Mouse (Mus musculus) cerebellum, adult 11 months (tissue): ENCODE results near the gene Itga10.
"Not testable (repeated sequence)": the region's sequence is repeated elsewhere in the genome, so short reads cannot be mapped to it uniquely, and the experiment has no call there.

Experiments used
- DNase-seq: peaks from one replicate; pipeline ENCODE4 v3.0.0; 2022

Gene Itga10

GRCm38 (mm10) chr3:96645018-96645649 lies at the start of gene Itga10:
TSS of gene Itga10 (plus strand) at chr3:96645584.
- DNase-seq: no peak

- peak; percentile 46 for DNase-seq
Observed at GRCm38 (mm10) chr3:96595661-96596060, 49.7 kb upstream of the Itga10 start.

DNA sequence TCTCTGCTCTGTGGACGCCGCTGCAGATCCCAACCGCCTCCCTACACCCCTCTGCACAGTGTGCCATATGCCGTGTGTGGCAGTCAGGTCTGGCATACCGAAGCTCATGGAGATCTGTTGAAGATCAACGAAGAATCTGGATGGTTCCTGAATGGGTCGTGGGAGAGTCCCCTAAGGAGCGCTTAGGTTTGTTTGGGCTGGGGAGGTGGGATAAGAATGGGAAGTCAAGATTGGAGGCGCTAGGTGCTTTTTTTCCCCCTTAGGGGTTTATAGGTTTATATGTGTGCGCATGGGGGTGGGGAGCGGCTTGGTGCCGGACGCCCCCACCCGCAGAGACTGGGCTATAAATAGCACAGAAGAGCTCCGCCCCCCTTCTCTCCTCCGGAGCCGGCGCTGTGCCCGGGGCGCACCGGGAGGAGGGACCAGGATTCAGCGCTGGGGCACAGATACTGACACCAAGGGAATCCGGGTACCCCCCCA lies 49.1 kb upstream of the Itga10 start, which contains the start of gene Ankrd34a:
Gene Ankrd34a (plus strand): TSS at position 409 of the 480 bp plus-strand sequence.
- DNase-seq: peak; percentile 90

DNA sequence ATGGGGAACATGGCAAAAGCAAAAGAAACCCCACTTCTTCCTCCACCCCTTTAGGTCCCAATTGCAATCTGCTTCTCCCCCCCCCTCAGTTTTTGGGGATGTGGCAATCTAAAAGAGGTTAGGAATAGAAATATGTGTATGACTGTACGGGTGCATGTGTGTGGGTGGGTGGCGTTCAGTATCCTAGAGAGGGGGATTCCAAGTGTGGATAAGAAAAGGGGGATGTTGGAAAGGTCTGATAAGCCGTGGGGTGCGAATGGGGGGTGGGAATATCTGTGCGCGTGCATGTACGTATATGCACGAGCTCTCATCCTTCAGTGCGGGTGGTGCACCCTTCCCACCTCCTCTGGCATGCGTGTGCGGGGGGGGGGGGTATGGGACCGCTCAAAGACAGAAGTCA lies 48.5 kb upstream of the Itga10 start:
- peak; percentile 40 for DNase-seq

GRCm38 (mm10) chr3:96597435-96597891 lies 47.9 kb upstream of the Itga10 start:
- DNase-seq: peak; percentile 51

GRCm38 (mm10) chr3:96598156-96599068 lies 47.0 kb upstream of the Itga10 start:
- peak; percentile 60 for DNase-seq

GRCm38 (mm10) chr3:96599069-96599393 lies 46.4 kb upstream of the Itga10 start:
- DNase-seq: no peak

GRCm38 (mm10) chr3:96599411-96599810 lies 46.0 kb upstream of the Itga10 start:
- DNase-seq: no peak

DNA sequence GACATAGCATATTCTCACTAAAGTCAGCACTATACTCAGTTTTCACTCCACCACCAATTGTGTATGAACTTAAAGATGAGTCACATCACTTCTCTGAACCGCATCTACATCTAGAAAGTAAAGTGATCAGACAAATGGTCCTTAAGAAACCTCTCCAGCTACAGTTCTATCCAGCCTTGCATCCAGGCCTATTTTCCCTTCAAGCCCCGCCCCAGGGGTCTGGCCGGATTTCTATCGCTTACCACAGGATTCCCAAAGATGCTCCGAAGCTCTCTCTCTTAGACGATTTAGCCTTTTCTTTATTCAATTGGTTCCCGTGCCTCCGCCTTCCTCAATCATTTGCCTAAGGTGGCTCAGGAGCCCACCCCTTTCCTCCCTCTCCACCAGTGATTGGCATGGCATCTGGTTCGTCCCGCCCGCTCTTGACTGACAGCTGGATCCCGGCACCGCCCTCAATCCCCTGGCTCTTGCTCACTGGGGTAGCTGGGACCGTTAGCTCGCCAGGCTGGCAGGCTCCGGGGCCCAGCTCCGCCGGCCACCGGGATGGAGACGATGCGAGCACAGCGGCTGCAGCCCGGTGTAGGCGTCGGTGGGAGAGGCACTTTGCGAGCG lies 44.6 kb upstream of the Itga10 start, which contains the start of gene Lix1l:
Gene Lix1l (plus strand): TSS at position 511 of the 612 bp plus-strand sequence.
- peak; percentile 90 for DNase-seq

- peak; percentile 69 for DNase-seq
Observed at GRCm38 (mm10) chr3:96601251-96601787, 44.1 kb upstream of the Itga10 start.

DNA sequence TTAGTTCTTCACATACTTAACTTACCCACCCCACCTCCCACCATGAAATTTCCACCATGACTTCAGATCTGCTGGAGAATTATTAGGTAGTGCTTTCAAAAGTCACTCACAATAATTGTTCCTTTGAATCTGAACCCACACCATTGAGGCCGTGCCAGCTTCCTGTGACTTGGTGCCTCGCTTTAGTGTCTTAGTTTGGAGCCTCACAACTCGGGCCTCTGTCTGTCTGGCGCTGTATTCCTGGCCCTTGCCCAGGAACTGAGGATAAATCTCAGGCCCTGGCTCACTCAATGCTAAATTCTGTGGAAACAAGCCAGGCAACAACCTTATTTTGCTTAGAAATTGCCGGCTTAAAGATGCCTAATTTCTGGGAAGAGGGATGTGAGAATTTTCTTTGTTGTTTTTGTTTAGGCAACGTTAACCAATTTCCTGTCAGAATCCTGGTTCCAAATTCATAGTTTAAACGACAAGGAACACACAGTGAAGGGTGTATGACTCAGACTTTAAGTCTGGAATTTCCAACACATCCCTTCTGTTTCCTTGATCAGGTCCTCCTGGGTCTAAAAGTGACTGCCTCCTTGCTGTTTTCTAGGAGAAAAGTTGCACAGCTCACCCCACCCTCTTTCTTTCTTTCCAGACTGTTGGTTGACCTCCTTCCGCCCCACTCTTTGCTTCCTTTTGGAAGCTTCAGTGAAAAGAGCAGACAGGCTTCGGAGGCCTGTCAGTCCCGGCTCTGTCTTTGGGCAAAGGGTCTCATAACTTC lies 43.3 kb upstream of the Itga10 start:
- peak; percentile 42 for DNase-seq

- DNase-seq: no peak
Observed at GRCm38 (mm10) chr3:96602704-96603084, 42.7 kb upstream of the Itga10 start.

DNA sequence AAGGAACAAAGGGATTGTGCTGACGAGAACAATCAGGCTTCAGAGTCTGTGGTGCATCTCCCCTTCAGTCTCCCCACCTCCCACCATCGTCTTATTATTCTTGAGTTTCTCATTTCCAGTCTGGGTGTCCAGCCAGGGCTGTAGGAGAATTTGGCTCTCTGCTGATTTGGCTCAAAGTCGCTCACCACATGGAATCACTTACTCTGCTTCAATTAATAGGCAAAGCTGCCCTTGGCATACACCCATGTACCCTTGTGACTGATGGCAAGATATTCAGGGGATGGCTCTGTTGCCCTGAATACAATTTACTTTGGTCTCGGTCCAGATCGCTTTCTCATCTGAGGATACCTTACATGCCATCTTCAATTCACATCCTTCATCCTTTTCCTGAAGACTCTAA lies 42.1 kb upstream of the Itga10 start:
- peak; percentile 47 for DNase-seq

GRCm38 (mm10) chr3:96606007-96606406 lies 39.4 kb upstream of the Itga10 start:
- DNase-seq: not testable (repeated sequence)

DNA sequence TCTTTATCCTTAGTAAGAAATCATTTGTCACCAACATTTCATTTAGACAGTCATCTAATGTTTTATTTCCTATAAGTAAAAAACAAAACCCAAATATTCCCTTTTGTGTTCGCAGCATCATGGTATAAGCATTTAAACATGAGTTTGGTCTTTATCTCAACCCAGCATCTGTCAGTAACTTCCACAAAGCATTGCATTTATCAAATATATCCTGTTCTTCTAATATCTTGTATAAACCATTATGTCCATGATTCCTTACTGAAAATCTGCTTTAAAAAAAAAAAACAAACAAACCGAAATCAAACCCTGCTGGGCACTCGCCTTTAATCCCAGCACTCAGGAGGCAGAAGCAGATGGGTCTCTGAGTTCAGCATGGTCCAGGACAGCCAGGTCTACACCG lies 38.8 kb upstream of the Itga10 start:
- no peak for DNase-seq

DNA sequence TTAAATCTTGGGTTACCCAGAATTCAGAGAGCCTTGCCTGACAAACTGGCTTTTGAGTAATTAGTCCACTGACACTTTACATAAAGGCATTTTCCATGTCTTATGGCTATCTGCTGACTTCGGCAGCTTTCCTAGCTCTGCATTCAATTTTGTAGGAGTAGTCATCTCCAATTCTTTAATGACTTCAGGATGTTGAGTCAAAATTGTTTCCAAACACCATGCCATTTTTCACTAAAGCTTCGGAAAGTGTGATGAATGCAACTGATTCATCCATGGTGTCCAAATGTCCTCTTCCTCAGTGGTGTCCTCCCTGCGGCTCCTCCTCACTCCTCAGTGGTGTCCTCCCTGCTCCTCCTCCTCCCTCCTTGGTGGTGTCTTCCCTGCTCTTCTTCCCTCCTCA lies 27.4 kb upstream of the Itga10 start:
- DNase-seq: no peak

GRCm38 (mm10) chr3:96623201-96623600 lies 22.2 kb upstream of the Itga10 start:
- no peak for DNase-seq

DNA sequence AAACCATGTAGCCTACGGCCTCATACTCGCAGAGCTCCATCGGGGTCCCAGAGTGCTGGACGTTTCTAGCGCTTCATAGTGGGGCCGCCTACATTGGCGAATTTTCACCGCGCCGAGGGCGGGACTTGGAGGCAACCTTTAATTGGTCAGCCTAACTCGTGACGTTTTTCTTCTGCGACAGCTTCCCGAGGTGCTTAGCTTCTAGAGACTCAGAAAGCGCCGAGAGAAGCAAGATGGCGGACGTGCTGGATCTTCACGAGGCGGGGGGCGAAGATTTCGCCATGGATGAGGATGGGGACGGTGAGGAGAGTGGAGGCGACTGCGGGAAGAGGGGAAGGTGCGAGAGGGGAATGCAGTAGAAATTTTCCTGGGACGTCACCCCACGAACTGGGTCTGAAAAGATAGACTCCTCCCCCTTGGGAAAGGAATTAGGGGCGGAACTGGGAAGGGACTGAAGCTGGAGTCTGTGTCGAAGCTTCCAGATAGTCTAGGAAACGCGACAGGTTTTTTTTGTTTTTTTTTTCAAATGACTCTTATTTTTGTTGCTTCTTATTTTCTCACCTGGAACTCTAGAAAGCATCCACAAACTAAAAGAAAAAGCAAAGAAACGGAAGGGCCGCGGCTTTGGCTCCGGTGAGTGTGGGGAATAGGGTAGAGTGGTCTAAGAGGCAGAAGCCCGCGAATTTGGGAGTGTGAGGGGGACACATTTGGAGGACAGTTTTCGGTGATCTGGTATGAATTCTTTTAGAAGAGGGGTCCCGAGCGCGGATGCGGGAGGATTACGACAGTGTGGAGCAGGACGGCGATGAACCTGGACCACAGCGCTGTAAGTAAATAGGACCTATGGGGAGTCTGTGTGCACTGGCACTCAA lies 15.4 kb upstream of the Itga10 start, which contains the start of gene Rbm8a:
Gene Rbm8a (plus strand): TSS at position 205 of the 872 bp plus-strand sequence.
- DNase-seq: peak; percentile 93

DNA sequence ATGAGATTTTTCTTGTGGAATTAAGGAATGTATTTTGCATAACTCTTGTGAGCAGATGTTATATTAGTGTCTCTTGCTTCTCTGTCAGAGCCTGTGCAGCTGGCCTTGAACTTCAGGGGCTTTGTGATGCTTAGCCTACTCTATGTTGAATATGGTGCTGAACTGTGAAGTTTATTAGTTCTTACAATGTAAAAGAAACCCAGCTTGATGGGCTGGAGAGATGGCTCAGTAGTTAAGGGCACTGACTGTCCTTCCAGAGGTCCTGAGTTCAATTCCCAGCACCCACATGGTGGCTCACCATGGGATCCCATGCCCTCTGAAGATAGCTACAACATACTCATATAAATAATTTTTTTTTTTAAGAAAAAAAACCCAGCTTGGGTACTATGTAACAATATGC lies 13.3 kb upstream of the Itga10 start:
- DNase-seq: no peak

GRCm38 (mm10) chr3:96634015-96634414 lies 11.4 kb upstream of the Itga10 start:
- DNase-seq: no peak
